Mouse (Mus musculus) embryonic facial prominence, embryonic 15.5 days (tissue): ENCODE measurements around the gene Uvrag. TPM values are rescaled to one million over a fixed set of nuclear protein-coding genes. Genes with fewer than 3 reads are reported as not detected.

Source experiments
- ATAC-seq: fragments of 200-750 bp; cut with Nextera tagmentation; 2 replicates; pipeline ENCODE4 v1.8.0; 2017; ENCODE audit warnings: low read depth, moderate TSS enrichment; ENCODE audit not compliant: insufficient number of reproducible peaks, low FRiP score, low TSS enrichment
- H3K27ac ChIP-seq: fragments of 300-500 bp; sonication (generic); replicated peaks from 2 replicates; pipeline ENCODE4 v1.5.1; 2015; ENCODE audit warnings: mild to moderate bottlenecking, inconsistent platforms
- H3K27me3 ChIP-seq: fragments of 300-500 bp; sonication (generic); 2 replicates; pipeline ENCODE4 v1.6.1; 2015; ENCODE audit warnings: inconsistent platforms
- H3K36me3 ChIP-seq: fragments of 300-500 bp; sonication (generic); 2 replicates; pipeline ENCODE4 v1.6.1; 2015; ENCODE audit warnings: mild to moderate bottlenecking, inconsistent platforms
- H3K4me1 ChIP-seq: fragments of 300-500 bp; sonication (generic); 2 replicates; pipeline ENCODE4 v1.6.1; 2015; ENCODE audit warnings: inconsistent platforms
- H3K4me2 ChIP-seq: fragments of 300-500 bp; sonication (generic); replicated peaks from 2 replicates; pipeline ENCODE4 v1.6.1; 2015; ENCODE audit warnings: mild to moderate bottlenecking, inconsistent platforms
- H3K4me3 ChIP-seq: fragments of 300-500 bp; sonication (generic); replicated peaks from 2 replicates; pipeline ENCODE4 v1.5.1; 2015; ENCODE audit warnings: mild to moderate bottlenecking, inconsistent platforms
- H3K9ac ChIP-seq: fragments of 300-500 bp; sonication (generic); 2 replicates; pipeline ENCODE4 v1.6.1; 2015; ENCODE audit warnings: inconsistent platforms
- H3K9me3 ChIP-seq: fragments of 300-500 bp; sonication (generic); replicated peaks from 2 replicates; pipeline ENCODE4 v1.6.1; 2016; ENCODE audit warnings: inconsistent platforms
- WGBS: fragments of 180-500 bp; shearing (Covaris S2); methylation state at CpG from one replicate; pipeline ENCODE4 v1.1.7; 2015; 5-methylcytosine and 5-hydroxymethylcytosine counted together
- polyA plus RNA-seq: library from polyadenylated mRNA; unstranded; fragments of >200 nt; fragmentation: Nextera tagmentation; extraction: Ambion mirVana; gene quantifications from 2 replicates; pipeline ENCODE4 v1.2.1, GENCODE M21; 2015

Gene Uvrag
- polyA plus RNA-seq, 1 experiment from 2014 or later: 18.9 TPM

GRCm38 (mm10) chr7:98887811-98888261 is 253.1 kb downstream of the Uvrag start:
- no peak for ATAC-seq
- peaks cover 5% of the 10 kb centered on the region; the same call in 1 of the 2 replicates for H3K36me3 ChIP-seq
- no peak overlapping the region for H3K4me2 ChIP-seq
- no peak overlapping the region for H3K4me3 ChIP-seq
- 63% methylated on average over 22 of the region's 22 CpGs for whole genome bisulfite sequencing
- no peaks in the 10 kb centered on the region for H3K27me3 ChIP-seq
- peaks cover 5% of the 10 kb centered on the region; the same call in 1 of the 2 replicates for H3K4me1 ChIP-seq
- no peak overlapping the region for H3K9ac ChIP-seq
- H3K9me3 ChIP-seq: no peaks in the 10 kb centered on the region
- H3K27ac ChIP-seq: no peak overlapping the region

DNA sequence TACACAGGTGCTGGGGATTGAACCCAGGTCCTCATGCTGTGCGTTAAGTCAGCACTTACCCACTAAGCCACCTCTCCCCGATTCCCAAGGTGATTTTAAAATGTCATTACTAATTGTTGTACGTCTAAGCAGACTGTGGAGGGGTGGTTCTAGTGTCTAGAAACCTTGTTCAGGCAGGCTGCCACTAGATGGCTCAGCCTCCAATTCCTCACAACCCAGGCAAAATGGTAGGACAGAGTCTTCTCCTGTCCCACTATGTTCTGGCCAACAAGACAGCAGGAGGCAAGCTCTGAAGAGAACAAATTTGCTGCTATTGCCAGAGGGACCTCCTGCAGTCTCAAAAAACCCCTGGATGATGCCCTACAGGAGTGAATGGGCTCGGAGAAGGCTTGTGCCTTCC is 259.1 kb downstream of the Uvrag start:
- no peak for ATAC-seq
- peaks cover 21% of the 10 kb centered on the region for H3K4me1 ChIP-seq
- H3K4me2 ChIP-seq: no peak overlapping the region
- WGBS: 62% methylated on average over 4 of the region's 4 CpGs
- no peak overlapping the region for H3K27ac ChIP-seq
- no peak overlapping the region for H3K9ac ChIP-seq
- H3K27me3 ChIP-seq: no peaks in the 10 kb centered on the region
- no peak overlapping the region for H3K4me3 ChIP-seq
- H3K9me3 ChIP-seq: no peaks in the 10 kb centered on the region
- H3K36me3 ChIP-seq: no peaks in the 10 kb centered on the region; the same call in 1 of the 2 replicates

- H3K27ac ChIP-seq: no peak overlapping the region
- ATAC-seq: no peak
Observed at GRCm38 (mm10) chr7:98879176-98879575, 261.8 kb downstream of the Uvrag start.

DNA sequence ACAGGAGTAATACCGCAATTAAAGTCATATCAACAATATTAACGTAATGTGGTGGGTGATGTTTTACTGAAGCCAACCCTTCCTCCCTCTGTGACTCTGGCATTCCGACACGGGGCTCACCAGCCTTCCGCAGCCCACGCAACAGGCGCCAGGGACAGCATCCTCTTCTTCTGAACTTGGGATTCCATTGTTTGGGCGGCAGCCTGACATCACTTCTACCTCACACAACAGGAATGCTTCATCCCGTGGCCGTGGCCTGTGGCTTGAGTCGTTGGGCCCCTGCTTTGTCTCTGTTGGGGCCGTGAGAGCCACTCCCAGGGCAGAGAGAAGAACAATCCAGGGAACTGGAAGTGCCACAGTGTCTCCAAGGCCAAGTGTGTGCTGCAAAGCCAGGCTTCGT is 264.8 kb downstream of the Uvrag start:
- H3K4me2 ChIP-seq: no peak overlapping the region

More at GRCm38 (mm10) chr7:98879176-98879575, 261.8 kb downstream of the Uvrag start:
- no peaks in the 10 kb centered on the region for H3K9me3 ChIP-seq
- 70% methylated on average over 2 of the region's 2 CpGs for WGBS
- H3K4me3 ChIP-seq: no peak overlapping the region
- H3K4me1 ChIP-seq: peaks cover 43% of the 10 kb centered on the region
- no peak overlapping the region for H3K9ac ChIP-seq
- no peaks in the 10 kb centered on the region for H3K36me3 ChIP-seq
- H3K27me3 ChIP-seq: no peaks in the 10 kb centered on the region
- no peak overlapping the region for H3K4me2 ChIP-seq

GRCm38 (mm10) chr7:98875390-98875990 is 265.5 kb downstream of the Uvrag start:
- Histone ChIP-seq H3K9ac (no peak overlapping the region), H3K9me3 (no peaks in the 10 kb centered on the region), H3K4me1 (peaks cover 64% of the 10 kb centered on the region), H3K27me3 (no peaks in the 10 kb centered on the region), H3K27ac (peak overlapping the region; percentile 55), H3K36me3 (no peaks in the 10 kb centered on the region), H3K4me2 (peak overlapping the region; percentile 21; the same call in 1 of the 2 replicates), H3K4me3 (no peak overlapping the region)
- WGBS: 19% methylated on average over 13 of the region's 13 CpGs
- peak; percentile 25; the same call in 1 of the 2 replicates for ATAC-seq

More for the DNA sequence above, 264.8 kb downstream of the Uvrag start:
- no peaks in the 10 kb centered on the region for H3K9me3 ChIP-seq
- ATAC-seq: no peak
- H3K36me3 ChIP-seq: no peaks in the 10 kb centered on the region
- 30% methylated on average over 13 of the region's 13 CpGs for WGBS
- no peak overlapping the region for H3K4me3 ChIP-seq
- no peaks in the 10 kb centered on the region for H3K27me3 ChIP-seq
- peak overlapping the region; percentile 73 for H3K27ac ChIP-seq
- H3K9ac ChIP-seq: no peak overlapping the region
- H3K4me1 ChIP-seq: peaks cover 58% of the 10 kb centered on the region

DNA sequence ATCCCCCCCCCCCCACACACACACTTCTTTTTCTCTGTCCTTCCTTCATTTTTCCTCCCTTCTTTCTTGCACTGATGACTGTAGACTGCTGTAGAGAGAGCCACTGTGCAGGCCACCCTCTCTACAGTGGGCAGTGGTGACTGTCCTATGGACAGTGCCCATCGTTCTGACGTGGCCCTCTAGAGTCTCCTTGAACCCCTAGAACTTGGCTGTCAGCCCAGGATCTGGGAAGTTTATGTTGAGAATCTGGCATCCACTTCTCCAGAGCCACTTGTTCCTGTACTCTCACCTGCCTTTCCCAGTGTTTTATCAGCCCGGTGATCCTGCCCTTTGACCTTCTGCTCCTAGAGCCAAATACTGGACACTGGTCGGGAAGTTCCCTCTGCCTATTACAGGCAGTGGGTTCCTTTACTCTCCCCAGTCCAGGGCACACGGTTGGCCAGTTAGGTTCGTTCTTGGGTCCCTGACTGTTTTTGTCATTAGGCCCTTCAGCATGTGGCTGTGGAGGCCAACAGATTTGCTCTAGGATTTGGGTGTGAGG is 266.5 kb downstream of the Uvrag start:
- Histone ChIP-seq H3K9ac (no peak overlapping the region), H3K9me3 (no peaks in the 10 kb centered on the region), H3K4me3 (no peak overlapping the region), H3K4me1 (peaks cover 73% of the 10 kb centered on the region), H3K36me3 (no peaks in the 10 kb centered on the region), H3K27me3 (no peaks in the 10 kb centered on the region), H3K27ac (0 out of 2 replicates have a peak overlapping the region, but pooled peaks have one; percentile 8), H3K4me2 (no peak overlapping the region)
- ATAC-seq: no peak
- 61% methylated on average over 6 of the region's 6 CpGs for WGBS

DNA sequence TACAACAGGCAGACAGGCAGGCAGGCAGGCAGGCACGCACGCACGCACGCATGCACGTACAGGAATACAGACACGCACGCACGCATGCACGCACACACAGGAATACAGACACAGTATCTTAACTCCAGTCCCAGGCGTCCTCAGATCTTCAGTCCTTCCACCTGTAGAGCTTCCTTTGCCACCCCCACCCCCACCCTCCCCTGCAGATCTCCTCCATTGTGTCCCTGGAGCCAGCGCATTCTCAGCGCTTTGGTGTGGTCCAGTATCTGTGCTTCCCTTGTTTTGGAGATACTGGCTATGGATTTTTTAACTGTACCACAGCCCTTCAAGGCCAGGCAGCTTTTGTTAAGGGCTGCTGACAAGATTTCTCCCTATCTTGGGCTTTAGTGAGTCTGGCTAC is 267.6 kb downstream of the Uvrag start:
- Histone ChIP-seq H3K27me3 (no peaks in the 10 kb centered on the region), H3K4me3 (no peak overlapping the region), H3K9me3 (no peaks in the 10 kb centered on the region), H3K27ac (no peak overlapping the region), H3K36me3 (no peaks in the 10 kb centered on the region), H3K4me1 (peaks cover 74% of the 10 kb centered on the region), H3K4me2 (no peak overlapping the region), H3K9ac (no peak overlapping the region)
- no peak for ATAC-seq
- WGBS: 87% methylated on average over 12 of the region's 12 CpGs

DNA sequence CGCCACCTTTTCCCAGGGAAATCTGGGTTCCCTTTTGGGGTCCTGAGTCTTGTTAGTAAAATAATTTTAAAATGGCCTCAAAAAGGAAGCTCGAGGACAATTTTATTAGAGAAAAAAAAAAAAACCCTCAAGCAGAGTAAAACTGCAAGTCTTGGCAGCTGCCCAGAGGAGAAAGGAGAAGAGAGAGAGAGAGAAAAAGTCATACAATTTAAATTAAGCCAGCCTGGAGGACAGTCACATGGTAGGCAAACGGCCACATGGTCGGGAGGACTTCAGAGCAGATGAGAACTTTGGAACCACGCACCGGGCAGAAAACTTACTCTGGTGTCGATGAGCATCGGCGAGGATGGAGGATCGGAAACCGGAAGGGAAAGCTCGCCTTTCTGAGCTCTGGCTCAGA is 269.1 kb downstream of the Uvrag start:
- no peak for ATAC-seq
- no peak overlapping the region for H3K4me2 ChIP-seq
- H3K4me1 ChIP-seq: peaks cover 79% of the 10 kb centered on the region
- WGBS: 19% methylated on average over 12 of the region's 12 CpGs
- H3K9ac ChIP-seq: no peak overlapping the region
- no peak overlapping the region for H3K4me3 ChIP-seq
- no peaks in the 10 kb centered on the region for H3K36me3 ChIP-seq
- peak overlapping the region; percentile 79 for H3K27ac ChIP-seq
- H3K27me3 ChIP-seq: no peaks in the 10 kb centered on the region
- no peaks in the 10 kb centered on the region for H3K9me3 ChIP-seq

- no peak overlapping the region for H3K4me3 ChIP-seq
- 11% methylated on average over 12 of the region's 12 CpGs for WGBS
- H3K9me3 ChIP-seq: no peaks in the 10 kb centered on the region
- H3K4me2 ChIP-seq: no peak overlapping the region
- peak overlapping the region; percentile 79 for H3K27ac ChIP-seq
- peak; percentile 64 for ATAC-seq
- no peak overlapping the region for H3K9ac ChIP-seq
- H3K4me1 ChIP-seq: peaks cover 77% of the 10 kb centered on the region
- H3K36me3 ChIP-seq: no peaks in the 10 kb centered on the region
- no peaks in the 10 kb centered on the region for H3K27me3 ChIP-seq
Observed at GRCm38 (mm10) chr7:98870791-98871190, 270.1 kb downstream of the Uvrag start.

DNA sequence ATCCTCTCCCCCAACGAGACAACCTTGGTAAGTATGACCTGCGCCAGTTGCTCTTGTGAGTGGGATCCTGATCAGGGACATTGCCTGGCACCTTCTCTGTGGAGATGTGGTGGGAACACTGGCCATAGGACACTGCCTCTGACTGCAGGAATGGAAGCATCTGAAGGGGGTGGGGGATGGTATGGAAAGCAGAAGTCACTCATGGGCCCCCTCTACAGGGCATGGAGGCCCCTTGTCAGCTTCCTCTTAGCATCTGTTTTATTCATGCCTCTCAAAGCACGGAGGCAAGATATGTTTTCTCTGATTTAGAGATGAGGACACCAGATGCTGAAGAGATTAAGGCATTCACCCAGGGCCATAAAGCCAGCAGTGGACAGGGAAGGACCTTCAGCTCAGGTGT is 271.9 kb downstream of the Uvrag start:
- Histone ChIP-seq H3K4me1 (peaks cover 73% of the 10 kb centered on the region), H3K27me3 (no peaks in the 10 kb centered on the region), H3K27ac (no peak overlapping the region), H3K9me3 (no peaks in the 10 kb centered on the region), H3K9ac (no peak overlapping the region), H3K36me3 (no peaks in the 10 kb centered on the region), H3K4me3 (no peak overlapping the region), H3K4me2 (no peak overlapping the region)
- ATAC-seq: no peak
- WGBS: 65% methylated on average over 3 of the region's 3 CpGs

DNA sequence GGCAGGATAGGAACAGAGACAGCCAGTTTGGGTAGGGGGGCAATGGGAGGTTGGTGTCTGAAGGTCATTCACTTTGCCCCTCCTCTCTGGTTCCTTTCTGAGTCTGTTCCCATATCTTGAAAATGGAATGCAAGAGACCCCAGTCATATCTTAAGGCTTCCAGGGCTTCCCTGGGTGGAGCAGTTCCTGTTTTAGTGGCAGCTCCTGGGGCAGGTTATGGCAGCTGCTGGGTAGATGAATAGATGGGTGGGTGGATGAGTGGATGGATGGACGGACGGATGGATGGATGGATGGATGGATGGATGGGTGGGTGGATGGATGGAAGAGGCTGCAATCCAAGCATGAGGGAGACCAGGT is 273.2 kb downstream of the Uvrag start:
- Histone ChIP-seq H3K9me3 (no peaks in the 10 kb centered on the region), H3K27me3 (no peaks in the 10 kb centered on the region), H3K36me3 (no peaks in the 10 kb centered on the region), H3K4me2 (no peak overlapping the region), H3K27ac (no peak overlapping the region), H3K4me1 (peaks cover 86% of the 10 kb centered on the region), H3K9ac (no peak overlapping the region), H3K4me3 (no peak overlapping the region)
- WGBS: 80% methylated on average over 2 of the region's 2 CpGs
- no peak for ATAC-seq
